Mouse (Mus musculus) kidney, embryonic 14.5 days (tissue): ENCODE data around the gene Catsperd. TPM values are rescaled to one million over a fixed set of nuclear protein-coding genes. Genes with fewer than 3 reads are reported as not detected.

Source experiments
- ATAC-seq: fragments of 200-750 bp; cut with Nextera tagmentation; 2 replicates; pipeline ENCODE4 v1.8.0; 2017; ENCODE audit warnings: moderate number of reproducible peaks, mild to moderate bottlenecking, moderate TSS enrichment, moderate library complexity; ENCODE audit not compliant: low FRiP score, low TSS enrichment
- H3K27ac ChIP-seq: fragments of 300-500 bp; sonication (generic); 2 replicates; pipeline ENCODE4 v1.5.1; 2014; ENCODE audit warnings: low read depth, mild to moderate bottlenecking, low read length, moderate library complexity, mixed read lengths
- H3K27me3 ChIP-seq: fragments of 300-500 bp; sonication (generic); 2 replicates; pipeline ENCODE4 v1.6.1; 2014; ENCODE audit warnings: mild to moderate bottlenecking, low read length; ENCODE audit not compliant: control insufficient read depth, insufficient read depth
- H3K36me3 ChIP-seq: fragments of 300-500 bp; sonication (generic); 2 replicates; pipeline ENCODE4 v1.6.1; 2014; ENCODE audit warnings: low read length, mixed read lengths; ENCODE audit not compliant: control insufficient read depth, insufficient read depth
- H3K4me1 ChIP-seq: fragments of 300-500 bp; sonication (generic); 2 replicates; pipeline ENCODE4 v1.6.1; 2014; ENCODE audit warnings: low read length, mixed read lengths; ENCODE audit not compliant: control insufficient read depth, insufficient read depth
- H3K4me2 ChIP-seq: fragments of 300-500 bp; sonication (generic); replicated peaks from 2 replicates; pipeline ENCODE4 v1.6.1; 2014; ENCODE audit warnings: low read depth, mild to moderate bottlenecking, low read length
- H3K4me3 ChIP-seq: fragments of 300-500 bp; sonication (generic); 2 replicates; pipeline ENCODE4 v1.5.1; 2014; ENCODE audit warnings: mild to moderate bottlenecking, low read length
- H3K9ac ChIP-seq: fragments of 300-500 bp; sonication (generic); 2 replicates; pipeline ENCODE4 v1.6.1; 2014; ENCODE audit warnings: low read depth, mild to moderate bottlenecking, low read length, moderate library complexity
- H3K9me3 ChIP-seq: fragments of 300-500 bp; sonication (generic); 2 replicates; pipeline ENCODE4 v1.6.1; 2016; ENCODE audit warnings: low read length; ENCODE audit not compliant: control insufficient read depth
- WGBS: fragments of 180-500 bp; shearing (Covaris S2); extraction: QIAGEN DNeasy Blood & Tissue Kit; methylation state at CpG from one replicate; pipeline ENCODE4 v1.1.7; 2014; 5-methylcytosine and 5-hydroxymethylcytosine counted together
- polyA plus RNA-seq: library from polyadenylated mRNA; unstranded; fragments of >200 nt; fragmentation: Nextera tagmentation; extraction: Ambion mirVana; gene quantifications from 2 replicates; pipeline ENCODE4 v1.2.1, GENCODE M21; 2014

The Catsperd gene
- polyA plus RNA-seq, 1 experiment from 2014 or later, result 1.2 TPM

DNA sequence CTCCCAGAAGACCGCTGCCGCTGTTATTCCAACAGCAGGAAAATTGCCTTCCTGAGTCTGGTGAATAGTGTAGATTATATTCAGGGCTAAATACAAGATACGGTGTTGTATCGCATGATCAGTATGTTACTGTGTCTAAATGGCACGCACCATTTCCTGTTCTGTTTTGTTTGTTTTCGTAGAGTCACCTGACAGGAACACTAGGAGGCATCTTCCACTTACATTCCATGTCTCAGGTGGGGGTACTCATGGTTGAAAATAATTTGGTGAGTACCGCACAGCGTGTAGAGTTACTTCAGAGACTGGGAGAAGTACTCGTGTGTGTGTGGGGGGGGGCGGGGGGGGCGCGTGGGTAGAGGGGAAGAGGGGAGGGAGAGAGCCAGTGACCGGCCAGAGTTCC lies 19.6 kb downstream of the Catsperd start:
- H3K4me1 ChIP-seq, result no peaks in the 10 kb centered on the region
- no peak overlapping the region for H3K4me2 ChIP-seq
- no peaks in the 10 kb centered on the region for H3K9me3 ChIP-seq
- H3K27ac ChIP-seq, result no peak overlapping the region
- H3K27me3 ChIP-seq, result no peaks in the 10 kb centered on the region
- WGBS, result 58% methylated on average over 11 of the region's 13 CpGs
- no peak overlapping the region for H3K9ac ChIP-seq
- ATAC-seq, result no peak
- H3K36me3 ChIP-seq, result no peaks in the 10 kb centered on the region
- H3K4me3 ChIP-seq, result no peak overlapping the region

DNA sequence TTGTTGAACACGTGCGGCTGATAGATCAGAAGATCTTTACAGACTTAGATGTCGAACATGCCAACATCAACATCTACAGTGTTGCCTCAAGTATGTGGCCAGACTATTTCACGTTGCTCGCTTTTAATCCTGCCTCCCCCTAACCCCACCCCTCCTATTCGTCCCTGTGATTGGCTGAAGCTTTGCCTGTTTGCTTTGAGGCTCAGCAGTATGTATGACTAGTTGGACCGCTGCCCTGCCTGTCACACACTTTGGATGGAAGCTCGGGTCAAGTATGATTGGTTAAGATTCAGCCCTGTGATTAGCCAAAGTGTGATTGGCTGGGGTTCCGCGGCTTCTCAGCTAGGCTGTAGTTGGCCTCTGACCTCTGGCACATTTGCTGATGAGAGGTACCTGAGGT lies 23.9 kb downstream of the Catsperd start:
- H3K27ac ChIP-seq, result no peak overlapping the region
- no peaks in the 10 kb centered on the region for H3K9me3 ChIP-seq
- H3K9ac ChIP-seq, result no peak overlapping the region
- WGBS, result 17% methylated on average over 10 of the region's 10 CpGs
- H3K36me3 ChIP-seq, result no peaks in the 10 kb centered on the region
- H3K4me2 ChIP-seq, result peak overlapping the region; percentile 25; the same call in 1 of the 2 replicates
- H3K27me3 ChIP-seq, result no peaks in the 10 kb centered on the region
- H3K4me3 ChIP-seq, result no peak overlapping the region
- no peaks in the 10 kb centered on the region for H3K4me1 ChIP-seq
- ATAC-seq, result peak; percentile 48; the same call in 1 of the 2 replicates

DNA sequence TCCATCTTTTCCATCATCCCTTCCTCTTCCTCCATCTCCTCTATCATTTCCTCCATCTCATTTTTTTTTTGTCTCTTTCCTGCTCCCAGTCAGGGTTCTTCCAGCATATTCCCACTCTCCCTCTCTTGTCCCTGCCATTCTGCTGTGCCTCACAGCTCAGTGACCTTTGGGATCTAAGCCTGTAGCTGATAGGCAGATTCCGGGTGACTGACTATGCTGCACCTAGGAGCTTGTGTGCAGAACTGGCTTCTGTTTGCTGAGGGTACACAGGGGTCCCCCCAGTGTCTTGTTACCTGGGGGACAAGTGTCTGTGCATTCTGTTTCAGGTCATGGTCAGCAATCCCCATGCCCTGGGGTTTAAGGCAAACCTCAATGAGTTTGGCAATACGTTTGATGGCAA lies 26.8 kb downstream of the Catsperd start:
- ATAC-seq, result no peak
- no peaks in the 10 kb centered on the region for H3K4me1 ChIP-seq
- no peak overlapping the region for H3K4me3 ChIP-seq
- 53% methylated on average over 2 of the region's 2 CpGs for WGBS
- no peaks in the 10 kb centered on the region for H3K36me3 ChIP-seq
- no peak overlapping the region for H3K9ac ChIP-seq
- no peaks in the 10 kb centered on the region for H3K27me3 ChIP-seq
- no peak overlapping the region for H3K27ac ChIP-seq
- no peak overlapping the region for H3K4me2 ChIP-seq
- no peaks in the 10 kb centered on the region for H3K9me3 ChIP-seq

DNA sequence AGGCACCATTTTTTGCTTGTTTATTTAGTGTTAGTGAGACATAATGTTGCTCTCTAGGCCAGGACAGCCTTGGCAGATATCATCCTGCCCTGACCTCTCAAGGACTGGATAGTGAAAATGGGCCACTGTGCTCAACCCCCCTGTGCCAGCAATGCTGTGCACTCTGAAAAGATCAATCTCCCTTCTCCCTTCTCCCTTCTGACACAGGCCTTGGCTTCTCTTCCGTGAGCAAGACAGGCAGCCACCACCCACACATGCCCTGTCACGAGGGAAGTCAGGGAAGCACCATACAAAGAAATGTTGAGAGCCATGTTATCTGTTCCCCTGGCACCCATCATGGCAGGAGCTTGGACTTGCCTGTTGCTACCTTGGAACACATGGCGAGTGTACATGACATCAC lies 27.4 kb downstream of the Catsperd start:
- WGBS, result 80% methylated on average over 3 of the region's 3 CpGs
- Histone ChIP-seq H3K27me3 (no peaks in the 10 kb centered on the region), H3K4me3 (no peak overlapping the region), H3K4me1 (no peaks in the 10 kb centered on the region), H3K36me3 (no peaks in the 10 kb centered on the region), H3K4me2 (no peak overlapping the region), H3K9me3 (no peaks in the 10 kb centered on the region), H3K27ac (no peak overlapping the region), H3K9ac (no peak overlapping the region)
- ATAC-seq, result no peak

DNA sequence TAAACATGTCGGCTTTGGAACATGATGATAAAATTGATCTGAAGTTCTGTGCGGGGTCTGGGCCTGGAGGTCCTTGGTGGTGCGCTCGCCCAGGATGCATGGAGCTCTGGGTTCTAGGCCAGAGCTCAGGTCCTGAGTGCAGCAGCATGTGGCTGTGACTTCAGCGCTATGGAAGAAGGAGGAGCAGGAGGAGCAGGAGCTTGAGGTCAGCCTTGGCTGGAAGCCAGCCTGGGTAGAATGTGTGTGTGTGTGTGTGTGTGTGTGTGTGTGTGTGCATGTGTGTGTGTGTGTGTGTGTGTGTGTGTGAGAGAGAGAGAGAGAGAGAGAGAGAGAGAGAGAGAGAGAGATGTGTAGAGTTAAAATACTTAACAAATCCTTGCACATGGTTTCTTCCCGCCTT lies 28.2 kb downstream of the Catsperd start:
- Histone ChIP-seq H3K9ac (no peak overlapping the region), H3K4me3 (no peak overlapping the region), H3K27ac (no peak overlapping the region), H3K27me3 (no peaks in the 10 kb centered on the region), H3K4me2 (no peak overlapping the region), H3K4me1 (no peaks in the 10 kb centered on the region), H3K9me3 (no peaks in the 10 kb centered on the region), H3K36me3 (no peaks in the 10 kb centered on the region)
- 89% methylated on average over 6 of the region's 6 CpGs for WGBS
- ATAC-seq, result no peak

DNA sequence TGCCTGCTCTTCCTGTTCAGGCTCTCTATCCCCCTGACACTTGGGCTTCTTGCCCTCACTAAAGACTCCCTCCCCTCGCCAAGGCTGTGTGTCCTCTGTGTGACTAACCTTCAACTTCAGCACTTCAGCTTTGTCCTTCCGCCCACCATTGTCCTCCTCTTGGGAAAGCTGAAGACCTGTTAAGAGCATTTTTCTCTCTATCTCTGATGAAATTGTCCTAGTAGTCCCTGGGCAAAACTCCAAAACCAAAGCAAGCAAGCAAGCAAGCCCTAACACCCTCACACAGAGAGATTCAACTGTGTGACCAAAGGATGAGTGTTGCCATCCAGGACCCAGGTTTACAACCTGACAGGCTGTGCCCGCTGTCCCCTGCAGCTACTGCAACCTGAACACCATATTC lies 35.7 kb downstream of the Catsperd start:
- Histone ChIP-seq H3K9me3 (no peaks in the 10 kb centered on the region), H3K4me2 (peak overlapping the region; percentile 39), H3K4me1 (peaks cover 12% of the 10 kb centered on the region; the same call in 1 of the 2 replicates), H3K27me3 (no peaks in the 10 kb centered on the region), H3K4me3 (peak overlapping the region; percentile 18), H3K9ac (no peak overlapping the region), H3K27ac (no peak overlapping the region), H3K36me3 (no peaks in the 10 kb centered on the region)
- 57% methylated on average over 3 of the region's 3 CpGs for WGBS
- no peak for ATAC-seq

DNA sequence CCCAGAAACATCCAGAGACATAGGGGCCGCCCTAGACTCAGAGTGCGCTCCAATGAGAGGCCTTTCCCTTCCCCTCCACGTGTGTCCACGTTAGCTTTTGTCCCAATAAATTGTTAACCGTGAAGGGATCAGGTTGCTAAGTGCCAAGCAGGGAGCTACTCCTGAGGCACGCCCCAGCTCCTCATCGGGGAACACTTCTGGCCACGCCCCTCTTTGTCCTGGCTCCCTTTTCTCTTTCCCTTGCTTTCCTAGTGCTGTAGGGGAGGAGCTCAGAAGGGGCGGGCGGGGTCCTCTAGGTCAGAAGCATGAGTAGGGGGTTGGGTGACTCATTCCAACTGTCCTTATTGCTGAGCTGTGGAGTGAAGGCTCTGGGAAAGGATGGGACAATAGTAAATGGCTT lies 36.4 kb downstream of the Catsperd start:
- 3% methylated on average over 10 of the region's 10 CpGs for WGBS
- no peaks in the 10 kb centered on the region for H3K27me3 ChIP-seq
- H3K9me3 ChIP-seq, result no peaks in the 10 kb centered on the region
- no peak overlapping the region for H3K27ac ChIP-seq
- peak overlapping the region; percentile 47; the same call in 1 of the 2 replicates for H3K9ac ChIP-seq
- peak; percentile 80 for ATAC-seq
- peak overlapping the region; percentile 39 for H3K4me2 ChIP-seq
- no peaks in the 10 kb centered on the region for H3K36me3 ChIP-seq
- peak overlapping the region; percentile 18 for H3K4me3 ChIP-seq
- peaks cover 12% of the 10 kb centered on the region; the same call in 1 of the 2 replicates for H3K4me1 ChIP-seq

DNA sequence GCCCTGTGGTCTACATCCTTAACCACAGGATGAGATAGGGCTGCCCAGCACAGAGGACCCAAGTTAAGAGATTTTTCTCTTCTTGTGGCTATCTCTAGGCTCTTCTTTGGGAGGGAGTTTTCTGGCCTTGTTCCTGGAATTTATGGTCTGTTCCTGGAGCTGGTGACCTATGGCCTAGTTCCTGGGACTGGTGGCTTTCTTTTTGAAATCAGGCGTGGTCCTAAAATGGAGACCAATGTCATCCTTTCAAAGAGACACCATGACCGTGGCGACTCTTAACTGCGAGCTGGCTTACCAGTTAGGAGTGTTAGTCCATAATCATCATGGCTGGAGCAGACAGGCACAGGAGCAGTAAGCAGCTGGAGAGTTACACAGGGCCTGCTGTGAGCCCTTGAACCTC lies 38.4 kb downstream of the Catsperd start:
- 87% methylated on average over 4 of the region's 4 CpGs for WGBS
- H3K27me3 ChIP-seq, result no peaks in the 10 kb centered on the region
- no peak for ATAC-seq

DNA sequence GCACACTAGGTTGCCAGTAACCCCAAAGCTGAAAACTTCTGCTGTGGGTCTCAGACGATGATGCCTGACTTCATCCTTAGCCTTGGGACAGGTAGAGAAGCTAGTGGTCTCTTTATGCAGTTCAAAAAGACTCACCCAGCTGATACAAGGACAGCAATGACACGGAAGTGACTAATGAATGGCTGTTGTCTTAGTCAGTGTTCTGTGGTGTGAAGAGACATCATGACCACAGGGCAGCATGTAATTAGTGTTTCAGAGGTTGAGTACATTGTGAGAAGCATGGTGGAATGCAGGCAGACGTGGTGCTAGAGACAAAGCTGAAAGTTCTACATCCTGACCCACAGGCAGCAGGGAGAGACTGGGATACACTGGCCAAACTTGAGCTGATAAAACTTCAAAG lies 39.6 kb downstream of the Catsperd start:
- whole genome bisulfite sequencing, result 81% methylated on average over 3 of the region's 3 CpGs
- H3K27ac ChIP-seq, result no peak overlapping the region
- no peak for ATAC-seq
- H3K9ac ChIP-seq, result no peak overlapping the region
- no peak overlapping the region for H3K4me2 ChIP-seq
- no peak overlapping the region for H3K4me3 ChIP-seq
- no peaks in the 10 kb centered on the region for H3K9me3 ChIP-seq
- no peaks in the 10 kb centered on the region for H3K36me3 ChIP-seq
- H3K4me1 ChIP-seq, result peaks cover 12% of the 10 kb centered on the region; the same call in 1 of the 2 replicates
- H3K27me3 ChIP-seq, result no peaks in the 10 kb centered on the region

More for the DNA sequence above, 38.4 kb downstream of the Catsperd start:
- Histone ChIP-seq H3K4me1 (peaks cover 12% of the 10 kb centered on the region; the same call in 1 of the 2 replicates), H3K9me3 (no peaks in the 10 kb centered on the region), H3K27ac (no peak overlapping the region), H3K4me2 (no peak overlapping the region), H3K9ac (no peak overlapping the region), H3K36me3 (no peaks in the 10 kb centered on the region), H3K4me3 (no peak overlapping the region)
